Mouse (Mus musculus): ENCODE measurements around the gene Hck.
A peak's percentile ranks its signal among the peaks of the same experiment; 100 is the strongest.

Hck gene

DNA sequence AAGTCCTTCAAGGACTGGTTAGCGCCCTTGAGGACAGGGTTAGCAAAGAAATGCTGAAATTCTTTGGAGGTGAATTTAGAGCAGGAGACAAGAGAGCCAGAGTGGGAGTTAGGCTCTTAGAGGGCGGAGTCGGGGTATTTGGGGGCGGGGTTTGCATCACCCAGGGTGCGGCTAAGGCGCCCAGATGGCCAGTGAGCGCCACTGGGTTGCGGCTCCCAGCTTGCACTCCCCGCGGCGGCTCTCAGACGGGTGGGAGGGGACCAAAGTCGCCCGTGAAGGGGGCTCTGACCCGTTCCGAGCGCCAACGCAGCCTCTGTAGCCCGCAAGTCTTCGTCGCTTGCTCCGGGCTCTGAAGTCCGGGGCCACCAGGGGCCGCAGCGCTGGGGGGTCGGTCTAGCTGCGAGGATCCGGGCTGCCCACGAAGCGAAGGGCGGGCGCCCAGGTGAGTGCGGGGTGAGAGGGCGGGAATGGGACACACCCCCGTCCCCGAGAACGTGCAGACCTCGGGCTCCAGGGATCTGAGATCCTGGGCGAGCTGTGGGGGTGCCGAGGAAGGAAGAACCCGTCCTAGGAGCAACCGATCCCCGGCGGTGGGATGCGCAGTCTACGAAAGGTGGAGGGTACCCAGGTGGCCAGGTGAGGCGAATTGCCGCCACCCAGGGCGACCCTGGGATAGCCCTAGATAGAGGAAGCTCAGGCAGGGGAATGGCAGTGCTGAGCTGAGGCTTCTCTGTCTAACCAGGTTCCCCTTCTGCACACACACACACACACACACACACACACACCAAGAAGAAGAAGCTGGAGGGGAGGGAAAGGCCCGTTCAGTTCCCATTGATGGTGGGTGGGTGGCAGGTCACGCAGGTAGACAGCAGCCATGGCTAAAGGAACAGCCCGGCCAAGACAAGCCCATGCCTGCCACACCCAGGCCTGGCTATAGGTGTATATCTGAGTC is at the start of gene Hck:
TSS of gene Hck (plus strand) at position 156 of the 952 bp plus-strand sequence.
- DNase-seq = peak; percentile 79 to 81

DNA sequence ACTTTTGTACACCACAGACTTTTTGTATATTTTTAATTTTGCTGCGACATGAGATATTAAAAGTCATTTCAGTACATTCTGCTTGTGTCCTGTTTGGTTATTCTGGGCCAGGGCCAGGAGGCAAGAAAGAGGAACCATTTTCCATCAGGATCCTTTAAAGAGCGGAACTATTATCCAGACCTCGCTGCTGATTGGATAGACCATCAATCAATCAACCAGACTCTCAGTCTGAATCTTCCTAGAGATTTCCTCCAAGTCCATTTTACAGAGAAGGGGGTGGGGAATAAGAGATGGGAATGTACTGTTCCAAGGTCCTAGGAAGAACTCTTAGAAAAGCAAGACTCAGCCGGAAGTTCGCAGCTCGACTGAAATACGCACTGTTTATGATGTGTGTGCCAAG is 48.1 kb upstream of the Hck start:
- DNase-seq = no peak

DNA sequence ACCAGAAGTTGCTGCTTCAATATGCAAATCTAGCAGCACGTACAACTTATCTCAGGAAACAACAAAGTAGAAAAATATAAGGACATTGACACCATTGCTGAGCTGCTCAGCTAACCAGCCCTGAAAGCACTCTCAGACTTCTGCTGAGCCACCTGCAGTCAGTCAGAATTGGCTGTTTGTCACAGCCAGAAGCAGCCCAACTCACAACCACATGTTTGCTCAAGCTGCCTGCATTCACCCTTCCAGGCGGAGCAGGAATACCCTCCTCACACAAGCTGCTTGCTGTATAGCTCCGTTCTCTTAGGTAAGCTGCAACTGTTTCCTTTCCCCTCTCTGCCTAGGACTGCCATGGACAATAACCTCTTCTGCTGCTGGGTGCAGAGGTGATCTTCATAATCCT is 44.9 kb upstream of the Hck start:
- DNase-seq = no peak

DNA sequence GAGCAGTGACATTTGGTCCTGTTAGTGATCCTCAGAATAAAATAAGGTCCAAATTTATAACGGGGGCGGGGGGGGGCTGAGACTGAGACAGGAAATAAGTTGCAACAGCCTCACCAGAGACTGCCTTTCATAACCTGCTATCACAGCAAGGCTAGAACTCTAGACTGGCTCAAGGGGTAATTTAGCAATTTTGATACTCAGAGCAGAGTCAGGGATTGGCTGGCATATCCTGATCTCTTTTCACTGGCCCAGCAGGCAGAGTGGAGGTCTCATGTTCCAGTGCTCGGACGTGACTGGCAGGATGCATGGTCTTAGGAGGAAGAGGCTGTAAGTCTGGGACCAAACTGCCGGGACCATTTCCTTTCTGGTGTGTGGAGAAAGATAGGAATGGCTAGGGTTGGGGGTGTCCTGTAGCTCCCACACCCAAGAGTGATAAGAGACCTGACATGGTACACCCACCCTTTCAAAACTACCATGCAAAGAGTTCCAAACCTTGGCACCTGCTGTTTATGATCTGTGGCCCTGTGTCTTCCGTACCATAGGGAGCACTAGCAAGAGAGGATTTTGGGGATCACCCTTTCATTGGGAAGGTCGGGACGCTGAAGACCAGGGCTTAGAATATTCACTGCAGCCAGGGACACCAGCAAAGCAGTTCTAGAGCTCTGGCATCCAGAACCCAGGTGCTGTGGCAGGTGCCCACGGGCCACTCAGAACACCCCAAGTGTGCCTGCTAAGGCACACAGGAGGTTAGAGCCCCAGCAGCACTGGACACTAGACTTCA is 43.9 kb upstream of the Hck start:
- no peak for DNase-seq

DNA sequence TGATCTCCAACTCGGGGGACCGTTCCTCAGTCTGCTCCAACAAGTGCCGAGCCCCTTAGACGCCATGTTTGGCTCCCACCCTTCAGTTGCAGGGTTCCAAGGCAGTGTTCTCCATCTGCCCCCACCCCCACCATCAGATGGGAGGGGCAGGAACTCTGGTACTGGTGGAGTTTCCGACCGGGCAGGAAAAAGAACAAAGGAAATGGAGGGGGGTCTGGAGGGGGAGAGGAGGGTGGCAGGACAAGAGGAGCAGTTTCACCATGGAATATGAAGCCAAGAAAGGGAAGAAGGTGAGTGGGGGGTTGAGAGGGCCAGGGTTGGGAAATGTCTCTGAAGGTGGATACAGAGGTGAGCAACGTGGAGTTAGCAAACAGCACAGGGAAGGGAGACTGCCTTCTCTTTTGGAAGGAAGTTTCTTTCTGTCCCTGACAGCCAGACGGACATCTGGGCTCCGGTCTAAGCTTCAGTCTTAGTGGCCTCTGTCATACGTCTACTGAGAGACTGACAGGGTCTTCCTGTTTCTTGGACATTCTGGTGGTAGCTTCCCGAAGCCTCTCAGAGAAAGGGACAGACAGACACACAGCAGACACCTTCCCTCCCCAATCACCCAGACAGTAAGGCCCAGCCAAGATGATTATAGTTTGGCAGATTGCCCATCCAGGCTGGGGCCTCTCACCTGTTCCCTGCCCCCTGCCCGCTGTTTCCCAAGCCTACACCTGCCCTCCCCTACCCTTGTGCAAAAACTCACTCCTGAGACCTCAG is 42.3 kb upstream of the Hck start, which contains the start of gene Ccm2l:
TSS of gene Ccm2l (plus strand) at position 209 of the 762 bp plus-strand sequence.
- DNase-seq = peak; percentile 44 to 70

DNA sequence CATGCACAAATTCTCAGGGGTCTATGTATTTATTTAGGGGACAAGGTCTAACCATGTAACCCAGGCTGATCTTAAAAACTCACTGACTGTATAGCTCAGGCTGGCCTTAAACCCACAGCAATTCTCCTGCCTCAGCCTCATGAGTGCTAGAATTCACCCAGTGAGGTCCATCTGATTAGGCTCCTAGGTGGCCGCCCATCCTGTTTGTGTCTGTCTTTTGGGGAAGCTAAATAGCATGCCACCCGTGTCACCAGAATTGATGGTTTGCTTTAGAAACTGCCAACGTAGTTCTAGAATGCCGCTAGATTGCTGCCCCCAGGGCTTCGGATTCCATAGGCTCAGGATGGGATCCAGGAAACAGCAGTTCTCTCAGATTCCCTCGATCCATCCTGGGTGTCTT is 41.3 kb upstream of the Hck start:
- DNase-seq = no peak

DNA sequence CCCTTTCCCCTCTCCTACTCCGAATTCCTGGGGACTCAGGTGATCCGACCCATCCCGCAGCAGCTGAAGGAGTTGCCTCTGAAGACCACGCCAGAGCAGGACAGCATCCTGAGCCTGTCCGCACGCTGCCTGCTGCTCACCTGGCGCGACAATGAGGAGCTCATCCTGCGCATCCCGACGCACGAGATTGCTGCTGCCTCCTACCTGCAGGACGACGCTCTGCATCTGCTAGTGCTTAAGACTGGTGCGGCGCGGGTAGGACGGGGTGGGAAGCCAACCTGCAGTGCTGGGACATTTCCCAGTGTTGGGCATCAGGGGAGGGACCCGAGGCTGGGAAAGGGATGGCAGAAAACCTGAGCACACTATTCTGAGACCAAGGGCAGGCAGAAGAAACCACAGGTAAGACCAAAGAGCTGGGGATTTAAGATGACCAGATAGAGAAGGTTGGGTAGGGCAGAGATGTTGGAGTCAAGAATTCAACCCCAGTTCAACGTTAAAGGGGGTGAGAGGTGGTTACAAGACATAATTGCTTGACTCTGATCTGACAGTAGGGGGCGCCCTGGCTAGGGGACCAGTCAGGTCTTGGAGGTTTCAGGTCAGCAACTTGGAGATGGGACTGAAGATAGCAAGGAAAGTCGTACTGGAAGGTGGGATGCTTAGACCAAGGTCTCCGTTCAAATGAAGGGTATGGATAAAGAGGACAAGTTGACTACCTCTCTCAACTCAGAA is 37.3 kb upstream of the Hck start:
- peak; percentile 53 to 66 for DNase-seq

DNA sequence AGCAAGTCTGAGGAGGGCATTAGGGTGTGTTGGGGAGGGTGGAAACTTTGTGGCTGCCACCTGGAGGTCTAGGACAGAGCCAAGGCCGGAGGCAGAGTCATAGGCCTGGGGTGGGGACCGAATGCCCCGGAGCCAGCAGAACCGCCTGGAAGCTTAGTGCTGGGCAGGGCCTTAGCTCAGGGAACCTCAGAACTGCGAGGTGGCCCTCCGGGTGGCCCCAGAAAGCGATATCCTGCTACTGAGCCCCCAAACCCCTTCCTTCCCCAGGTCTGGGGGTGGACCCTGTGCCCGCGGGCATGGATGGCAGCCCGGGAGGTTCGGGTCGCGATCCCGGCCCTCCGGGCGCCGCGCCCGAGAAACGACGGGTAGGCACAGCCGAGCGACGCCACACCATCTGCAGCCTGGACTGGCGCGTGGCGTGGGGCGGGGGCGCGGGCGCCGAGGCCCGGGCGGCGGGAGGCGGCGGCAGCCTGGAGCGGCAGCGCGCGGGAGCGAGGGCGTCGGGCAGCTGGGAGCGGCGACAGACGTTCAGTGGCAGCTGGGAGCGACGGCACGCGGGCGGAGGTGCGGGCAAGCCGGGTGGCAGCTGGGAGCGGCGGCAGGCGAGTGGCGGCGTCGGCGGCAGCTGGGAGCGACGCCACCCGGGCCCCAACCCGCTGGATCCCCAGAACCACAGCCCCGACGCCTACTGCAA is 36.6 kb upstream of the Hck start:
- DNase-seq = peak in 1 of 2 experiments; percentile 40

DNA sequence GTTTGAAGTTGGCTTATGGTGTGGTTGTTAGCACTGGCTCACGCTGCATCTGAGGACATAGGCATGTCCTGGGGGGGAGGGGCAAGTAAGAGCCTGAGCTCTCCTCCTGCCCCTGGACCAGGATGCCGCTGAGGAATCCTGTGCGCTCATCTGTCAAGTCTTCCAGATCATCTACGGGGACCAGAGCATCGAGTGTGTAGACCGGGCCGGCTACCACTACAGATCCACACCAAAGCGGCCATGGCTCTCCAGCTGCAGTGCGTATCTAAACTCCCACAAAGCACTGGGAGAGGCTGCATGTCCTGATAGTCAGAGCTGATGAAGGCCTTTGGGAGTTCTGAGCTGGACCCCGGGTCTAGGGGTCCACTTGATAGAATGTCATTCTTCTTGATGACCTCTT is 33.6 kb upstream of the Hck start:
- DNase-seq = no peak

DNA sequence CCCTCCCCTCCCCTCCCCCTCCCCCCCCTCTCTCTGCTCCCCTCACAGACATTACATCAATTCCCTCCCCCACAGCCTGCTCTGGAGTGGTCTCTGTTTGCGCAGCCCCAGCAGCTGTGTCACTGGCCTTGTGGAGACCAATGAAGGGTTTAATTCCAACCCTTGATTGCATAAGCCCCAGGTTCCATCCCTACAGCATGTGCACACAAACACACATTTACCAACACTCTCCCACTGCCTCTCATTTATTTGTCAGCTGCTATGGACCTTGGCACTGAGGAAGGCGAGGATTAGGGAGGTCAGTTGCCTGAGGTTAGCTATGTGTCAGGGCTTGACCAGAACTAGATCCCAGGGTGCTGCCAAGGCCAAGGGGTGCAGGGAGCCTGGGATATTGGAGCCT is 32.3 kb upstream of the Hck start:
- DNase-seq = no peak

DNA sequence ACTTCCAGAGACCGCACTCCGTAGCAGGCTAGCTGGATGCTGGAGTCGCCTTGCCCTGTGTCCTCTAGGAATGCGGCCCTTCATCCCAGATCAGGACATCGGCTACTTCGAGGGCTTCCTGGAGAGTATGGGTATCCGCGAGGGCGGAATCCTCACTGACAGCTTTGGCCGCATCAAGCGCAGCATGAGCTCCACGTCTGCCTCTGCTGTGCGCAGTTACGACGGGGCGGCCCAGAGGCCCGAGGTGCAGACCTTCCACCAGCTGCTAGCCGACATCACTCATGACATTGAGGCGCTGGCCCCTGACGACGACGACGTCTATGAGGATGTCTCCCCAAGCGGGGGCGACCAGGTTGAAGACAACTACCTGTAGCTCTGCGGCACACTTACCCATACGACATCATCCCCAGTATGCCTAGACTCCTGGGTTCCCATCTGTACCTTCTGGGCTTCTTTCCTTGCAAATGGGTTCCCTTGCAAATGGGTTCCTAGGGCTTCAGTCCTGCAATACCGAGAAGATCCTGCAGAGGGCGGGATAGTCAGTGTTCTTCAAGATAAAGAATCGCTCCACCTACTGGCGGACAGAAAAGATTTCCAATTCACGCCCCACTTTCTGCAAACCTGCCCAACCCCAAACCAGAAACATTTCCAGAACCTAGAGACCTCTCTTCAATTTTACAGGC is 27.3 kb upstream of the Hck start:
- DNase-seq = peak; percentile 88 to 89

DNA sequence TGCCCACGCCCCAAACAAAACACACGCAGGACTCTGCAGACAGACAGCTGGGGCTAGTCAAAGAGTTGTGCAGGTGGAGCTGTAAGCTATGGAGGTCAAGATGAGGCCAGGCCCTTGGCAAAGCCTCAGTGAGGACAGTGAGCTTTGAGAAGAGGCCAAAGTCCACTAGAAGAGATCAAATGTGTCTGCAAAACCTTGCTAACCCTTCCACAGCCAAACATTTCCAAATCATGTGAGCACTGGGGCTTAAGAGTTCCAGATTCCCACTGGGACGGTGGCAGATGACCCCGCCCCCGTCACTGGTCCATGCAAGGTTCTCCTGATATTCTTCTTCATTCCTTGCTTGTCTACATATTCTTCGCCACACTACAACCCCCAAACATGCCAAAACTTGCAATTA is 26.4 kb upstream of the Hck start:
- DNase-seq = no peak

DNA sequence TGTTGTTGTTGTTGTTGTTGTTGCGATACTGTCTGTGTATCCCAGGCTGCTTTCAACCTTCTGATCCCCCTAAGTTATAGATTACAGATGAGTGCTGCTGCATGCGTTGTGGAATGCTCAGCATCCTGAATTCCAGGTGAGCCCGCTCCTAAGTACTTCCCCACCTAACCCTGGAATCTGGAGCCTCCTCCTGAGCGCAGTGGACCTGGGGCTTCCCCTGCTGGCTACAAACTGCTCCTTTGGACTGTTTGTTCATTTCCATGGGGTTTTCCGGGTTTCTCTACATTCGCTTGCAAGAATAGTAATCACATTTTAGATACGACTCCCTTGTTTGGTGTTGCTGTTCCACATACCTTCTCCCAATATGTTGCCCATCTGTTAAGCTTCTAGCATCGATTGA is 25.0 kb upstream of the Hck start:
- no peak for DNase-seq

DNA sequence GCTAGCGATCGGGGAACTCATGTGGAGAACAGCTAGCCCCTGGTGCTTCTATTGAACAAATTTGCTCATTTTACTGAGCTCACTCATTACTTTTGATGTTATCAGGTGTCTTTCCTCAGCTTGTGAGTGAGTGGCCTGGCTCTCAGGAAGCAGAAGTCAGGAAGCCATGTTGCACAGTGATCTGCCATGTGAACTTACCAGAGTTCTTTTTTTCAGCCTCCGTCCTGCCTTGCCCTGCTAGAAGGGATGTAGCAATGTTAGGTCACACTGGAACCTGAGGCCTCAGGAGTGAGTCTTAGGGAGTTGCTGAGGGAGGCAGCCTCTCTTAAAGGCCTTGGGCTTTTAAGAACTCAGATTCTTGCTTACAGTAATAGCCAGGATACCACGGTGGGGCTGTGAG is 24.4 kb upstream of the Hck start:
- DNase-seq = no peak

DNA sequence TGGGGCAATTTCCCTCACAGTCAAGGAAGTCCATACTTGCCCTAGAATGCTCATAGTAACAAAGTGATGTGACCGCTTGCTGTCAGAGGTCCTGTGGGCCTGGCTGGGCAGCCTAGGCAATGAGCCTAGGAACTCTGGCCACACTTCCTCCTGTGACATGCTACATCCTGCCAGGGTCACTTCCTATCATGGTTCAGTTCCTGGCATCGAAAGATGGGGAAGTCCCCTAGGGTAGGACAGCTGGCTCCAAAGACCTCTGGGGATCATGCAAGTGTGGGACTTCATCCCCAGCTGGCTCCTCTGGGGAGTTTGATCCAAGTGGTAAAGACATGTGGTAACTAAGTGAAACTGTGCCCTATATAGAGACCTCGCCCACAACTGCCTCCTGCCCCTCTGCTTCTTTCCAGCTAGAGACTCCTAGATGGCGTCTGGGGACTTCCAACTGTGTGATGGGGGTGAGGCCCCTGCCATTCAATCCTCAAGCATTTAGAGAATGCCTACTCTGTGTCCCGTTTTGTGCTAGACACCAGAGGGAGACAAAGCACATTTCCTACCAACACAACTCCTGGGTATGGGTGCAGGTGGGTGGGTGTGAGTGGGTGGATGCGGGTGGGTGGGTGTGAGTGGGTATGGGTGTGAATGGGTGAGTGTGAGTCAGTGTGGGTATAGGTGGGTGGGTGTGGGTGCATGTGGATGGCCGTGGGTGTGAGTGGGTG is 23.8 kb upstream of the Hck start:
- no peak for DNase-seq

DNA sequence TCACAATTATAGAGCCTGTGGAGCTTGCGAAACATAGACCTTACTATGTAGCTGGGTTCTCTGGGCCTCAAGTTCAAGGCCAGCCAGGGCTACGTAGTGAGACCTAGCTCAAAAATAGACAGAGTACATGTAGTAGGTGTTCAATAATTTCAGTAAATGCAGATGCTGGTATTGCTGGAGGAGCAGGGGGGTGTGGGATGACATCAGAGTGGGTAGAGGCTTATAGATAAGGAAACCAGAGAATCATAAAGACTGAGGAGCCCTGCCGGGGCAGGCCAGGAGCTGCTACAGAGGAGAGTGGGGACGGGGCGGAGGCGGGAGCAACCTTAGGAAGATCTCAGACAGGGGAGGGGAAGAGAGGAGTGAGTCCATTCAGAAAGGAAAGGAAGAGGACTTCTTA is 22.7 kb upstream of the Hck start:
- DNase-seq = no peak

DNA sequence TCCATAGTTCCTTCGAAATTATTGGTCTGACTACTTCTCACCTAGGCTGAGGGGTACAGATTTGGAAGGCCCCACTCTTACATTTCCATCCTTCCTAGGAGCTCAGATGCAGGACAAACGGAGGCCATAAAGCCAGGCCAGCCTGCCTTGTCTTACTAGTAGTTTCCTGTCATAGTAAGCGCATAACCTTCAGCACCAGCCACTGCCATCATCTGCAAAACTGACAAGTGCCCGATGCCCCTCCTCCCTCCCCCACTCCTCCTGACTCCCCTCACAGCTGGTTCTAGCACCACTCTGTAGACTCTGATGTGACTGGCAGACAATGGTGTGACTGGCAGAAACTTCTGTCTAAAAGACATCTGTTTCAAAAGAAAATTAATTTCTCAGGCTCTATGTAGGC is 22.1 kb upstream of the Hck start:
- DNase-seq = no peak

DNA sequence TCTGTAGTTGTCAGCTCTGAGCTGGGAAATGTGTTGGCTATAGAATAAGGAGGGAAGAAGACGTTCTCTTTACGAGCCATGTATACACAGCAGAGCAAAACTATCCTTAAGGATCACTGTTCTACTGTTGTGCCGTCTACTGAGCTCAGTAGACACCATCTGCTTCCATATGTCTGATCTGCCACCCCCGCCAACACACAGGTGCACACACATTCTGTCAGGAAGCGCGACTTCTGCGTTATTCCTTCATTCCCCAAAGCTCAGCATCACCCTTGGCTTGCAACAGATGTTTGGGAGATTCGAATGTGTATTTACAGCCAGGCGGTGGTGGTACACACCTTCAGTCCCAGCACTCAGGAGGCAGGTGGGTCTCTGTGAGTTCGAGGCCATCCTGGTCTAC is 21.2 kb upstream of the Hck start:
- DNase-seq = no peak

DNA sequence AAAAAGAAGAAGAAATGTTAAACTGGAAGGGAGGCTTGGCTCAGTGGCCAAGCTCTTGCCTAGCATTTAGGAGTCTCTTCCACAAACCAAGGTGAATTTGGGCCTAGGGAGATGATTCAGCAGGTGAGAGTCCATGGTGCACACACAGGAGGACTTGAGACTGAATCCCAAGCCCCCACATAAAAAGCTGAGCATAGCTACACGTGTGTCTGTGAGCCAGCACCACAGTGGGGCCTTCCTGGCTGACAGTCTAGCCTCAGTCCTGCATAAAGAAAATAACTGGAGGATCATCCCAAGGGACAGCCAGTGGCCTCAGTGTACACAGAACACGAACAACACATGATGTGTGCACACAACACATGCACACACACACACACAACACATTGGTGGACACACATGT is 19.0 kb upstream of the Hck start:
- no peak for DNase-seq

DNA sequence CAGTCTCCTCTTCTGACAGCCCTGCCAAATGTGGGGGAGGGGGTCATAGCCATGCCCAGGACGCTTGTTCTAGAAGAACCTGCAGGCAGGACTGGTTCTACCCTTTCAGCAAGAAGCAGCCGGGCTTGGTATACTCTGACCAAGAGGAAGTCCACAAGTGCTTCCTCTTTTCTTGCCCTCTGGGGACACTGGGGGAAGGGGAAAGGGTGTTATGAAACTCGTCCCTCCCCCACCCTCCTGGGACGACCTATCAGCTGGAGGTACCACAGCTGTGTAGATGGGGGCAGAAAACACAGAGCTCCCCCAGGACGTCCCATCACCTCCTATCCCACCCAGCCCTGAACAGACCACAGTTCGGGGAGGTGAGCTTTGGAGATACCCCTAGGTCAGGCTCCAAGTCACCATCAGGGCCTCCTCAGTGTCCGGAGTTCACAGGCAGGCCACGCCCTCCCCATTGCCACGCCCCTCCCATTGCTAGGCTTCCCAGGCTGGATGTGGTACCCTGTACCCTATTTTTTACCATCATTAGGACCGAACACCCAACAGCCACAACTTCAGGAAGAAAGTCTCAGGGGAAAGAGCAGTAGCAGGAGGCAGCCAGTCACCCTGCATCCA is 17.6 kb upstream of the Hck start:
- no peak for DNase-seq
